In the genomic region with DNA sequence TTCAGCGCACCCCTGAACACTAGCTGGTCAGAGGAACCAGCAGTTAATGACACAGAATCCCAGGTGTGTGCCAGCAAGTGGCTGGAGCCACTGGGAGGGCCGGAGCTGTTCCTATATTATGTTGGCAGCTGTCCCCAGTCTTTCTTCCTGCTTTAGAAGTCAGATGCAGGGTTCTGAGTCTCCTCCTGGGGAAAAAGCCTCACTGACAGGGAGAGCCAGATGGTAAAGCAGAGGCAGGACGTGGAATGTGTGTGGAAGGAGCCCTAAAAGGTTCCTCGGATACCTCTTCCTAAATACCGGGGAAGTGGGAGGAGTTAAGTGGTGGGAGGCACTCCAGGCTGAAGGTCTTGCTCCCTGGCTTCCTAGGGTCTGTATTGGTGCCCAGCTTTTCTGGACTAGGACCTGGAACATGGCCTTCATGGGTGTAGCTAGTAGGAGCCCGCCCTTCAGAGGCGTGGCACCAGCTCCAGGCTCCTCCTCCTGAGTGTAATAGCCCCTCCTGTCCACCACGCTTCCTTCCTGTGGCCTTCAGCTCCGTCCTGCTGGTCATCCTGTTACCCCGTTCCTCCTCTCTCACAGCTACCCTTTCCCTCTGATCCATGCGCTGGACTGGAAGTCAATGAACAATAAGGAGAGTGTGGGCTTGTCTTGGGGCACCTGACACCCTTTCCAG, we compare ENCODE assay signal across 10 mouse cellular contexts. TPM values are rescaled to one million over a fixed set of nuclear protein-coding genes. Genes with fewer than 3 reads are reported as not detected.
DNase-seq lines count a peak whose midpoint lies in the region; ATAC-seq and TF ChIP-seq lines count a peak whose summit lies in the region.
"Had no signal": no experiment of that assay in that cellular context is flagged by ENCODE, and none has a peak within 500 bp of the region (broad histone marks: within the 10 kb centered on the region; RNA-seq: fewer than 3 reads in every experiment).

No protein-coding gene starts in this region.

- DNase-seq in limb, embryonic 10.5 days (ENCODE audit: low spot score): no peak
- DNase-seq in cerebellum, adult 9-11 months: no peak
- no peak for DNase-seq in midbrain, embryonic 10.5 days (ENCODE audit: low spot score)
- no peak for DNase-seq in layer of hippocampus, adult 2 months (ENCODE audit: low spot score in 2 of 2)

- no peak overlapping the region for H3K4me2 ChIP-seq in hindbrain, embryonic 16.5 days (ENCODE audit: low read length)
- H3K4me2 ChIP-seq in hindbrain, embryonic 12.5 days (replicated peaks): no peak overlapping the region
- no peak overlapping the region for H3K4me2 ChIP-seq in heart, embryonic 12.5 days
- H3K4me2 ChIP-seq: midbrain, embryonic 12.5 days had no signal

- H3K27me3 ChIP-seq in hindbrain, embryonic 16.5 days (replicated peaks; ENCODE audit: control insufficient read depth, insufficient read depth, low read length): no peaks in the 10 kb centered on the region
- H3K27me3 ChIP-seq in hindbrain, embryonic 12.5 days: peaks cover 3% of the 10 kb centered on the region; the same call in 1 of the 2 replicates
- H3K27me3 ChIP-seq in heart, embryonic 12.5 days (replicated peaks): no peaks in the 10 kb centered on the region
- no peaks in the 10 kb centered on the region for H3K27me3 ChIP-seq in limb, embryonic 10.5 days (ENCODE audit: low read depth, poor library complexity, severe bottlenecking)
- no peaks in the 10 kb centered on the region for H3K27me3 ChIP-seq in megakaryocyte, embryonic 14.5 days (replicated peaks)
- H3K27me3 ChIP-seq in midbrain, embryonic 10.5 days (ENCODE audit: low read depth, poor library complexity, severe bottlenecking): no peaks in the 10 kb centered on the region
- H3K27me3 ChIP-seq: midbrain, embryonic 12.5 days had no signal

- no peak for TF ChIP-seq CTCF in layer of hippocampus, adult 2 months (conservative IDR thresholded peaks at IDR 0.05)

- H3K4me3 ChIP-seq in hindbrain, embryonic 16.5 days (ENCODE audit: low read length): no peak overlapping the region
- no peak overlapping the region for H3K4me3 ChIP-seq in hindbrain, embryonic 12.5 days
- no peak overlapping the region for H3K4me3 ChIP-seq in heart, embryonic 12.5 days
- no peak overlapping the region for H3K4me3 ChIP-seq in limb, embryonic 10.5 days
- H3K4me3 ChIP-seq in megakaryocyte, embryonic 14.5 days (replicated peaks): peak overlapping the region; percentile 86
- H3K4me3 ChIP-seq in midbrain, embryonic 10.5 days: no peak overlapping the region
- H3K4me3 ChIP-seq in layer of hippocampus, adult 2 months: no peak overlapping the region
- H3K4me3 ChIP-seq: midbrain, embryonic 12.5 days had no signal

- whole genome bisulfite sequencing in hindbrain, embryonic 16.5 days: 63% methylated on average over 11 of the region's 11 CpGs
- 71% methylated on average over 11 of the region's 11 CpGs for WGBS in hindbrain, embryonic 12.5 days
- WGBS in heart, embryonic 12.5 days: 56% methylated on average over 11 of the region's 11 CpGs
- 62% methylated on average over 11 of the region's 11 CpGs for WGBS in limb, embryonic 10.5 days
- 71% methylated on average over 11 of the region's 11 CpGs for WGBS in midbrain, embryonic 10.5 days

- H3K4me1 ChIP-seq in hindbrain, embryonic 16.5 days (ENCODE audit: control insufficient read depth, insufficient read depth, low read depth, low read length): peaks cover 8% of the 10 kb centered on the region
- H3K4me1 ChIP-seq in hindbrain, embryonic 12.5 days: peaks cover 27% of the 10 kb centered on the region
- peaks cover 59% of the 10 kb centered on the region for H3K4me1 ChIP-seq in heart, embryonic 12.5 days (replicated peaks)
- H3K4me1 ChIP-seq in limb, embryonic 10.5 days: peaks cover 54% of the 10 kb centered on the region
- peaks cover 92% of the 10 kb centered on the region for H3K4me1 ChIP-seq in megakaryocyte, embryonic 14.5 days
- H3K4me1 ChIP-seq in midbrain, embryonic 10.5 days: peaks cover 35% of the 10 kb centered on the region

- H3K36me3 ChIP-seq in hindbrain, embryonic 16.5 days (ENCODE audit: control insufficient read depth, insufficient read depth, low read length): no peaks in the 10 kb centered on the region
- H3K36me3 ChIP-seq in hindbrain, embryonic 12.5 days: no peaks in the 10 kb centered on the region
- H3K36me3 ChIP-seq in heart, embryonic 12.5 days: no peaks in the 10 kb centered on the region
- H3K36me3 ChIP-seq in limb, embryonic 10.5 days: no peaks in the 10 kb centered on the region
- H3K36me3 ChIP-seq in megakaryocyte, embryonic 14.5 days (replicated peaks; ENCODE audit: low read length): no peaks in the 10 kb centered on the region
- no peaks in the 10 kb centered on the region for H3K36me3 ChIP-seq in midbrain, embryonic 10.5 days
- H3K36me3 ChIP-seq: midbrain, embryonic 12.5 days had no signal

- no peak overlapping the region for H3K27ac ChIP-seq in hindbrain, embryonic 16.5 days (ENCODE audit: low read depth, low read length)
- no peak overlapping the region for H3K27ac ChIP-seq in hindbrain, embryonic 12.5 days
- 0 out of 2 replicates have a peak overlapping the region, but pooled peaks have one; percentile 26 for H3K27ac ChIP-seq in heart, embryonic 12.5 days (ENCODE audit: poor library complexity, severe bottlenecking)
- peak overlapping the region; percentile 65 for H3K27ac ChIP-seq in limb, embryonic 10.5 days
- H3K27ac ChIP-seq in midbrain, embryonic 10.5 days (replicated peaks): no peak overlapping the region
- no peak overlapping the region for H3K27ac ChIP-seq in layer of hippocampus, adult 2 months
- H3K27ac ChIP-seq: midbrain, embryonic 12.5 days had no signal

- ATAC-seq in hindbrain, embryonic 16.5 days: peak; percentile 9; the same call in 1 of the 2 replicates
- ATAC-seq in hindbrain, embryonic 12.5 days (ENCODE audit: low FRiP score): no peak
- ATAC-seq in heart, embryonic 12.5 days (ENCODE audit: insufficient number of reproducible peaks, low FRiP score): peak; percentile 72

- H3K9ac ChIP-seq in hindbrain, embryonic 16.5 days (ENCODE audit: low read depth, low read length): no peak overlapping the region
- H3K9ac ChIP-seq in hindbrain, embryonic 12.5 days: no peak overlapping the region
- no peak overlapping the region for H3K9ac ChIP-seq in heart, embryonic 12.5 days
- H3K9ac ChIP-seq: midbrain, embryonic 12.5 days had no signal

- H3K9me3 ChIP-seq in hindbrain, embryonic 16.5 days (ENCODE audit: control insufficient read depth, low read length): no peaks in the 10 kb centered on the region
- H3K9me3 ChIP-seq in hindbrain, embryonic 12.5 days (replicated peaks): no peaks in the 10 kb centered on the region
- no peaks in the 10 kb centered on the region for H3K9me3 ChIP-seq in heart, embryonic 12.5 days (replicated peaks)
- no peaks in the 10 kb centered on the region for H3K9me3 ChIP-seq in limb, embryonic 10.5 days (replicated peaks)
- H3K9me3 ChIP-seq in megakaryocyte, embryonic 14.5 days: no peaks in the 10 kb centered on the region
- H3K9me3 ChIP-seq in midbrain, embryonic 10.5 days (replicated peaks): no peaks in the 10 kb centered on the region
- H3K9me3 ChIP-seq: midbrain, embryonic 12.5 days had no signal

RNA-seq across cellular contexts. Expression of a gene that starts 25.3 kb away (rescaled TPM):
- polyA plus RNA-seq in hindbrain, embryonic 16.5 days (2015; fragmentation: Nextera tagmentation; extraction: Ambion mirVana): 17.9 and 36.4 TPM in 2 replicates
- polyA plus RNA-seq in hindbrain, embryonic 12.5 days (2016; fragmentation: Nextera tagmentation; extraction: Ambion mirVana): 18.5 and 21.4 TPM in 2 replicates
- 17.9 and 19.8 TPM in 2 replicates for polyA plus RNA-seq in heart, embryonic 12.5 days (2016; fragmentation: Nextera tagmentation; extraction: Ambion mirVana)
- 4.8 and 6.0 TPM in 2 replicates for polyA plus RNA-seq in limb, embryonic 10.5 days (2016; fragmentation: Nextera tagmentation; extraction: Ambion mirVana)
- polyA plus RNA-seq in megakaryocyte, embryonic 14.5 days (2012; ENCODE audit: insufficient read depth, low replicate concordance): 15.6 and 22.6 TPM in 2 replicates
- 3.5 and 4.9 TPM in 2 replicates for polyA plus RNA-seq in midbrain, embryonic 10.5 days (2016; fragmentation: Nextera tagmentation; extraction: Ambion mirVana)
- total RNA-seq in layer of hippocampus, adult 2 months (2021): 100 to 1,000 TPM; 101 to 106 TPM

RNA-seq across cellular contexts. Expression of a gene that starts 33.6 kb away (rescaled TPM):
- polyA plus RNA-seq in hindbrain, embryonic 16.5 days (2015; fragmentation: Nextera tagmentation; extraction: Ambion mirVana): 694 and 757 TPM in 2 replicates
- 524 and 615 TPM in 2 replicates for polyA plus RNA-seq in hindbrain, embryonic 12.5 days (2016; fragmentation: Nextera tagmentation; extraction: Ambion mirVana)
- polyA plus RNA-seq in heart, embryonic 12.5 days (2016; fragmentation: Nextera tagmentation; extraction: Ambion mirVana): 1,412 and 1,427 TPM in 2 replicates
- 608 and 623 TPM in 2 replicates for polyA plus RNA-seq in limb, embryonic 10.5 days (2016; fragmentation: Nextera tagmentation; extraction: Ambion mirVana)
- 15.5 TPM in 1 of 2 replicates, not detected in the other for polyA plus RNA-seq in megakaryocyte, embryonic 14.5 days (2012; ENCODE audit: insufficient read depth, low replicate concordance)
- 559 and 585 TPM in 2 replicates for polyA plus RNA-seq in midbrain, embryonic 10.5 days (2016; fragmentation: Nextera tagmentation; extraction: Ambion mirVana)
- total RNA-seq in layer of hippocampus, adult 2 months (2021): 100 to 1,000 TPM; 331 to 353 TPM

RNA-seq across cellular contexts. Expression of a gene that starts 38.2 kb away (rescaled TPM):
- polyA plus RNA-seq in hindbrain, embryonic 16.5 days (2015; fragmentation: Nextera tagmentation; extraction: Ambion mirVana): 0.24 and 0.29 TPM in 2 replicates
- polyA plus RNA-seq in hindbrain, embryonic 12.5 days (2016; fragmentation: Nextera tagmentation; extraction: Ambion mirVana): 0.36 and 0.63 TPM in 2 replicates
- 0.14 and 0.37 TPM in 2 replicates for polyA plus RNA-seq in heart, embryonic 12.5 days (2016; fragmentation: Nextera tagmentation; extraction: Ambion mirVana)
- 0.65 and 0.69 TPM in 2 replicates for polyA plus RNA-seq in limb, embryonic 10.5 days (2016; fragmentation: Nextera tagmentation; extraction: Ambion mirVana)
- polyA plus RNA-seq in megakaryocyte, embryonic 14.5 days (2012; ENCODE audit: insufficient read depth, low replicate concordance): 0.30 TPM in 1 of 2 replicates, not detected in the other
- polyA plus RNA-seq in midbrain, embryonic 10.5 days (2016; fragmentation: Nextera tagmentation; extraction: Ambion mirVana): 1.0 TPM in 2 replicates
- total RNA-seq in layer of hippocampus, adult 2 months (2021): under 1 TPM in 1 of 2 experiments, not detected in 1; 0.44 TPM

RNA-seq across cellular contexts. Expression of a gene that starts 47.9 kb away (rescaled TPM):
- not detected in 2 replicates for polyA plus RNA-seq in hindbrain, embryonic 16.5 days (2015; fragmentation: Nextera tagmentation; extraction: Ambion mirVana)
- not detected in 2 replicates for polyA plus RNA-seq in hindbrain, embryonic 12.5 days (2016; fragmentation: Nextera tagmentation; extraction: Ambion mirVana)
- 0.62 and 0.64 TPM in 2 replicates for polyA plus RNA-seq in heart, embryonic 12.5 days (2016; fragmentation: Nextera tagmentation; extraction: Ambion mirVana)
- not detected in 2 replicates for polyA plus RNA-seq in limb, embryonic 10.5 days (2016; fragmentation: Nextera tagmentation; extraction: Ambion mirVana)
- polyA plus RNA-seq in megakaryocyte, embryonic 14.5 days (2012; ENCODE audit: insufficient read depth, low replicate concordance): not detected in 2 replicates
- polyA plus RNA-seq in midbrain, embryonic 10.5 days (2016; fragmentation: Nextera tagmentation; extraction: Ambion mirVana): not detected in 2 replicates
- total RNA-seq in layer of hippocampus, adult 2 months (2021): not detected
- polyA plus RNA-seq: embryonic facial prominence, embryonic 11.5 days; midbrain, embryonic 12.5 days had no signal

Comparison
In these comparisons a context has a peak if more than half of its experiments do, and no peak if none do; other contexts are left out.
1. H3K27ac ChIP-seq: peak in heart, embryonic 12.5 days (single experiment) and limb, embryonic 10.5 days (single experiment); none in hindbrain, embryonic 16.5 days (single experiment), hindbrain, embryonic 12.5 days (single experiment), midbrain, embryonic 10.5 days (single experiment) and layer of hippocampus, adult 2 months (single experiment).
2. RNA of a gene that starts 33.6 kb away (polyA plus RNA-seq): 1,412 to 1,427 TPM in heart, embryonic 12.5 days, 694 to 757 TPM in hindbrain, embryonic 16.5 days, 608 to 623 TPM in limb, embryonic 10.5 days, 524 to 615 TPM in hindbrain, embryonic 12.5 days and 559 to 585 TPM in midbrain, embryonic 10.5 days; 15.5 TPM in megakaryocyte, embryonic 14.5 days; every median in the first group is over 10 times any median in the second.